Mouse (Mus musculus): ENCODE data around the gene Arhgef1. TPM values are rescaled to one million over a fixed set of nuclear protein-coding genes. Genes with fewer than 3 reads are reported as not detected.
A peak's percentile ranks its signal among the peaks of the same experiment; 100 is the strongest.

Gene Arhgef1
- polyA plus RNA-seq, 1 experiment from 2014 or later: 91.8 TPM

DNA sequence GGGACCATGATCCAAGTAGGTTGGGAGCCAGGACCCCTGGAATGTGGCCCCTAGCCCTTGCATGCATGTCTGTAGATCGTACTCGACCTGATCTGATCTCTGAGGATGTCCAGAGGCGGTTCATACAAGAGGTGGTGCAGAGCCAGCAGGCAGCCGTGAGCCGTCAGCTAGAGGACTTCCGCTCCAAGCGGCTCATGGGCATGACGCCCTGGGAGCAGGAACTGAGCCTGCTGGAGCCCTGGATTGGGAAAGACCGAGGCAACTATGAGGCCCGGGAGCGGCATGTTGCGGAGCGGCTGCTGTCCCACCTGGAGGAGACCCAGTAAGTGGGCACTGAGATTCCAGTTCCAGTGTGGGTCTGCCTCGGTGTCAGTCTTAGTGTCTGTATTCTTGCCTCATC is 9.8 kb downstream of the Arhgef1 start:
- H3K27ac ChIP-seq: no peak overlapping the region
- H3K27me3 ChIP-seq: no peaks in the 10 kb centered on the region
- peaks cover 57% of the 10 kb centered on the region for H3K36me3 ChIP-seq
- ATAC-seq (ENCODE audit: low FRiP score): no peak
- H3K9me3 ChIP-seq (replicated peaks): no peaks in the 10 kb centered on the region
- H3K4me3 ChIP-seq: no peak overlapping the region
- peaks cover 2% of the 10 kb centered on the region for H3K4me1 ChIP-seq
- WGBS: 97% methylated on average over 14 of the region's 14 CpGs
- no peak overlapping the region for H3K4me2 ChIP-seq (replicated peaks)
- H3K9ac ChIP-seq: no peak overlapping the region

DNA sequence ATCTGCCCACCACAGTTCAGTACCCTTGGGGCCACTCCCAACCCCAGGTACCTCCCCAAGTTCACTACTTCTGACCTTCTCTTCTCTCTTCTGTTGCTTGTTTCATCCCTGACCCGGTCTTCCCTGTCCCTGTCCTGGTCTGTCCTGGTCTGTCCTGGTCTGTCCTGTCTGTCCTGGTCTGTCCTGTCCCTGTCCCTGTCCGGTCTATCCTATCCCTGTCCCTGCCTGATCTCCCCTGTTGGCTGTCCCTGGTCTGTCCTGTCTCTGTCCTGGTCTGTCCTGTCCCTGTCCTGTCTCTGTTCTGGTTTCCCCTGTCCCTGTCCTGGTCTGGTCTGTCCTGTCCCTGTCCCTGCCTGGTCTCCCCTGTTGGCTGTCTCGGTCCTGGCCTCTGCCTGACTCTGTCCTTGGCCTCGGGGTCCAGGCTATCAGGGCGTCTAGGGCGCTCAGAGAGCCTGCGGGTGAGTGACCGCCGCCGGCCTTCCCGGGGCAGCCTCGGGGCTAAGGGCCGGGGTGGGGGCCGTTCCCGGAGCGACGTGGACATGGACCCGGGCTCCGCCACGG is 16.1 kb downstream of the Arhgef1 start:
- Histone ChIP-seq H3K4me3 (no peak overlapping the region), H3K36me3 (peaks cover 65% of the 10 kb centered on the region), H3K27ac (no peak overlapping the region), H3K4me1 (no peaks in the 10 kb centered on the region), H3K27me3 (no peaks in the 10 kb centered on the region), H3K4me2 (replicated peaks) (no peak overlapping the region), H3K9me3 (replicated peaks) (no peaks in the 10 kb centered on the region), H3K9ac (no peak overlapping the region)
- WGBS: 92% methylated on average over 20 of the region's 20 CpGs
- 0 out of 2 replicates have a peak, but pooled peaks have one; percentile 17 for ATAC-seq (ENCODE audit: low FRiP score)

DNA sequence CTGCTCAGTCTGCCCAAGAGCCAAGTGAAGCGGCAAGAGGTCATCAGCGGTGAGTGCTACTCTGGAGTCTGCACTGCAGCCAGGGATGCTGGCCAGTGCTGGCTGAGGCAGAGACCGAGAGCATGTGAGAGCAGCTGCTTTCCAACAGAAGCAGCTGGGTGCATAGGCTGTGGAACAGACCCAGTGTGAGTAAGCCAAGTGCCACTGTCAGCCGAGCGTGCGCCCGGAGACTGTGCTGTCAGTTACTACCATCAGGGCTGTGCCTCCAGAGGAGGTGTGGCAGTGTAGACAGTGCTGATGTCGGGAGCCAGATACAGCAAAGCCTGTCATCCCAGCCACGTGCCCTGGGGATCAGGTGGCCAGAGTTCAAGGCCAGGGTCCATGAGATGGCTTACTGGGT is 17.0 kb downstream of the Arhgef1 start:
- Histone ChIP-seq H3K27ac (no peak overlapping the region), H3K27me3 (no peaks in the 10 kb centered on the region), H3K36me3 (peaks cover 74% of the 10 kb centered on the region), H3K4me1 (no peaks in the 10 kb centered on the region), H3K9ac (no peak overlapping the region), H3K4me2 (replicated peaks) (no peak overlapping the region), H3K9me3 (replicated peaks) (no peaks in the 10 kb centered on the region), H3K4me3 (no peak overlapping the region)
- ATAC-seq (ENCODE audit: low FRiP score): no peak
- 85% methylated on average over 9 of the region's 9 CpGs for WGBS

DNA sequence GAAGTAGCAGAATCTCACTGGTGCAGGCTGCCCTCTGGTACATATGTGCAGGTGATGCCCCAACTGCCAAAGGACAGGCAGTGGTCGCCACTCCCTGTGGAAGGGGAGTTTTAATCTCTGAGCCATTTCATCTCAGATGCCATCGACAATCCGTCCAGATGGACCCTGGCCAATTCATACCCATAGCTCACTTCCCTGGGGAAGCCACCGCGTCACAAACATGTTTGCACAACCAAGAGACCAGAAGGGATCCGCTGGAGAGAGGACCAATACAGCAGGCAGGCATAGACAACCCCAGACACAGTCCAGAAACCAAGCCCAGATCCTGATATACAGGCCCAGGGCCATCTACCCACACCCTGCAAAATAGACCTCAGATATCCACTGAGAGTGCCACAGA is 27.8 kb downstream of the Arhgef1 start:
- Histone ChIP-seq H3K27ac (no peak overlapping the region), H3K4me2 (replicated peaks) (no peak overlapping the region; the same call in 1 of the 2 replicates), H3K36me3 (peaks cover 21% of the 10 kb centered on the region), H3K4me3 (no peak overlapping the region), H3K4me1 (peaks cover 44% of the 10 kb centered on the region), H3K9ac (no peak overlapping the region), H3K27me3 (peaks cover 78% of the 10 kb centered on the region), H3K9me3 (replicated peaks) (no peaks in the 10 kb centered on the region)
- WGBS: 54% methylated on average over 6 of the region's 6 CpGs
- no peak for ATAC-seq (ENCODE audit: low FRiP score)

DNA sequence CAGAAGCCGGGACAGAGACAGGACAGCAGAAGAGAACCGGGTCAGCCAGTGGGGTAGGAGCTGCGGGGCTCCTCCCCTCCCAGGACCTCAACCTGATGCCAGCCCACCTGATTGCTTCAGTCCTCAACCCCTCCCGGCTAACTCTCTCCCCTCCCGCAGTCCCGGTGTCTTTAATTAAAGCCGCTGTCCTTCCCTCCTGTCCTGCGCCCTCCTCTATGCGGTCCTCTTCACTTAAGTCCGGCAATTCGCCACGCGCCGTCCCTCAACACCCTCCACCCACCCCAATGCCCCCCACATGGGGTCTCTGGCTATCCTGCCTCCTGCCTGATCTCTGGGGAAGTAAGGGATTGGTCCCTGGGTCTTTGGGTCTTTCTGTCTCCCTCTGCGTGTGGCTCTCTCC is 28.9 kb downstream of the Arhgef1 start:
- 2% methylated on average over 15 of the region's 15 CpGs for WGBS
- H3K36me3 ChIP-seq: peaks cover 10% of the 10 kb centered on the region
- H3K27ac ChIP-seq: no peak overlapping the region
- H3K4me1 ChIP-seq: peaks cover 44% of the 10 kb centered on the region
- H3K27me3 ChIP-seq: peaks cover 90% of the 10 kb centered on the region
- H3K9me3 ChIP-seq (replicated peaks): no peaks in the 10 kb centered on the region
- H3K4me2 ChIP-seq (replicated peaks): peak overlapping the region; percentile 8; the same call in 1 of the 2 replicates
- H3K4me3 ChIP-seq: peak overlapping the region; percentile 13; the same call in 1 of the 2 replicates
- H3K9ac ChIP-seq: peak overlapping the region; percentile 3; the same call in 1 of the 2 replicates
- no peak for ATAC-seq (ENCODE audit: low FRiP score)

DNA sequence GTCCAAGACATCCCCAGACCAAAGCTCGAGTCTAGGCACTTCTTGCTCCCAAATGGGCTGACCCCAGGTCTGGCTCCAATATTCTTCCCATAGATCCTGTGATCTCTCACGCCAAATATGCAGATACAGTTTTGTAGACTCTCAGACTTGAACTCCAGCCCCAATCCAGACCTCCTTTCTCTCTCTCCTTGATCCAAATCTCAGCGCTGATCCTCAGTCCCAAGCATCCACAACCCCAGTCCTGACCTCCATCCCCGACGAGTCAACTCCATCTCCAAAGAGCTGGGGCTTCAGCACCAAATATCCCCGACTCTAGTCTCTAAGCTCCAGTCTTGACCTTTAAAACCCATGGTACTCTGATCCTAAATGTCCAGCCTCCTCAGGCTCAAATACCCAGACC is 40.9 kb downstream of the Arhgef1 start:
- Histone ChIP-seq H3K4me2 (replicated peaks) (peak overlapping the region; percentile 22; the same call in 1 of the 2 replicates), H3K4me3 (peak overlapping the region; percentile 35)

DNA sequence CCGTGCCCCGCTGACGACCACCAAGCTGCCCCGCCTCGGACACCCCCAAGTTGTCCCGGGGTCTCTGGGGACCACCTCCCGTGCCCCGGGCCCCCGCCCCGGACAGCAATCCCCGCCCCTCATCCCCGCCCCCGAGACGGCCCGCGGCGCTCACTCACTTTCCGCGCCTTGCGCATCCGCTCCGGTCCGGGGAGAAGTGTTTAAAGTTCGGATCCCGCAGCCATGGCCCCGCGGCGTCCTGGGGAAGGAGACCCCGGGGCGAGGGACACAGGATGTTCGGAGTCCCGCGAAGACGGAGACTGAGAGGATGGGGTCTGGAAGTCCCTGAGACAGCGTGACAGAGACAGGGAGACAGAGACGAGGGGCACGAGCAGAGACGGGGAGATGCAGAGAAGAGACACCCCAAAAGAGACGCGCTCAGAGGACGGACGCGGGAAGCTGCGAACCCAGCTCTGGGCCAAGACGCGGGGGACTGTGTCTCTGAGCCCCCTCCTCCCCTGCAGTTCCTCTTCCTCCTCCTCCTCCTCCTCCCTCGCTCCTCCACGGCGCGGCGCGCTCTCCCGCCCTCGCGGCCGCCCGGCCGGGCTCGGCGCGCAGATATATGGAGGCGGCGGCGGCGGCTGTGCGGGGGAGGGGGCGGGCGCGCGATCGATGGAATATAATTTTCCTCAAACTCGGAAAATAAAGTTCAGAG is 41.7 kb downstream of the Arhgef1 start, which contains the start of gene Gm4881:
Gene Gm4881 (minus strand): TSS at position 238 of the 694 bp plus-strand sequence.
- H3K4me1 ChIP-seq: peaks cover 24% of the 10 kb centered on the region
- peak within 1 kb of the TSS; percentile 35 for H3K27ac ChIP-seq
- ATAC-seq (ENCODE audit: low FRiP score): no peak
- H3K9me3 ChIP-seq (replicated peaks): no peaks in the 10 kb centered on the region
- H3K36me3 ChIP-seq: no peaks in the 10 kb centered on the region
- H3K4me2 ChIP-seq (replicated peaks): peak within 1 kb of the TSS; percentile 55
- under 1% methylated on average over 71 of the region's 72 CpGs for WGBS
- H3K27me3 ChIP-seq: peaks cover 100% of the 10 kb centered on the region
- peak within 1 kb of the TSS; percentile 50 for H3K9ac ChIP-seq
- H3K4me3 ChIP-seq: peak within 1 kb of the TSS; percentile 35

More for the DNA sequence above, 40.9 kb downstream of the Arhgef1 start:
- Histone ChIP-seq H3K4me1 (peaks cover 16% of the 10 kb centered on the region), H3K27ac (no peak overlapping the region), H3K9ac (no peak overlapping the region), H3K27me3 (peaks cover 100% of the 10 kb centered on the region), H3K9me3 (replicated peaks) (no peaks in the 10 kb centered on the region), H3K36me3 (no peaks in the 10 kb centered on the region)
- no peak for ATAC-seq (ENCODE audit: low FRiP score)
- 6% methylated on average over 6 of the region's 6 CpGs for WGBS

DNA sequence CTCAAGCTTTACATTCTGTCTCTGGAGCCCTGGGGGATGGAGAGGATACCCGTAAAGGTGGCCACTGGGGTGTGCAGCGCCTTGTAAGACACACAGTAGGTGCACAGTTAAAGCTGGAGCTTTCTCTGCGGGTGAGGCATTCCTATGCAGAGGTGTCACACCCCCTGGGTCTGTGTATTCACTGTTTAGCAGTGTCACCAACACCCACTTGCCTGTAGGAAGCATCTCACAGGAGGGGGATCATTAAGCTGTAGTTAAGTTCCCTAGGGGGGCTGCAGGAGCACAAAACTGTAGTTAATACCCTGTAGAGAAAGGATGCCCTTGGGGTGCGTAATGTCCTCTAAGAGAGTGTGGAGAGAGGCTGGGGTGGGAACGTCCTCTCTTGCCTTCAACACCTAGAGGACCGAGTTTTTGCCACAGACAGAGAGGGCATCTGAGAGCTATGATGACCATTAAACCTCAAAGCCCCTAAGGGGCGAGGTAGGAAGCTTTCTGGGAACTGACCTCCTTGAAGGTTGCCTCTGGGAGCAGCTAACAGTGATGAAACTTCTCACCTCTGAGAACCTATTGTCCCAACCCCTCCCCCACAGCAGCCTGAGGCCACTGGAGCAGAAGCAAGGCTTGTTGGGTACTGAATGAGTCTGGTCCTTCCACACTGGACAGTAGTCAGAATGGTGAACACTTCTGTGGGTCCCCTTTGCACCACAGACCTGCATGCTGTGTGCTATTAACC is 44.8 kb downstream of the Arhgef1 start:
- Histone ChIP-seq H3K4me1 (peaks cover 54% of the 10 kb centered on the region), H3K27ac (no peak overlapping the region), H3K4me2 (replicated peaks) (no peak overlapping the region), H3K9ac (no peak overlapping the region), H3K36me3 (no peaks in the 10 kb centered on the region), H3K4me3 (no peak overlapping the region), H3K9me3 (replicated peaks) (no peaks in the 10 kb centered on the region), H3K27me3 (peaks cover 99% of the 10 kb centered on the region)
- no peak for ATAC-seq (ENCODE audit: low FRiP score)
- 7% methylated on average over 7 of the region's 7 CpGs for WGBS

DNA sequence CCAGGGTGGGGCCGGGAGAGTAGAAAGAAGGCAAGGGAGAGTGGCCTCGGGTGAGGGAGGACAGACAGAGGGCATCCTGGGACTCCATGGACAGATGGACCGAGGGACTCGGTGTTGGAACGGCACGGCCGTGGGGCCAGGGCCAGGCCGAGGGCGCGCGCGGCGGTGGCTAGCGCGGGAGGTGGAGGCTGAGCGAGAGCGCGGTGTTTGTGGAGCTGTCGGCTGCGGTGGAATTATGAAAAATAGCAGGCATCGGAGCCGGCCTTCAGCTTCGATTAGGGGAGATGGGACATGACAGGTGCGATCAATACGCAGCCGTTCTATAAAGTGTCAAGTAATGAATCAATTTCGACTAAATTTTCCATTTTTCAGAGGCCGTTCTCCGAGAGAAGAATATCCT is 46.1 kb downstream of the Arhgef1 start:
- peak overlapping the region; percentile 14 for H3K4me3 ChIP-seq
- H3K9ac ChIP-seq: peak overlapping the region; percentile 49
- WGBS: 2% methylated on average over 29 of the region's 29 CpGs
- no peak overlapping the region for H3K27ac ChIP-seq
- H3K9me3 ChIP-seq (replicated peaks): no peaks in the 10 kb centered on the region
- ATAC-seq (ENCODE audit: low FRiP score): no peak
- H3K36me3 ChIP-seq: no peaks in the 10 kb centered on the region
- peak overlapping the region; percentile 44 for H3K4me2 ChIP-seq (replicated peaks)
- H3K4me1 ChIP-seq: peaks cover 62% of the 10 kb centered on the region
- H3K27me3 ChIP-seq: peaks cover 98% of the 10 kb centered on the region

DNA sequence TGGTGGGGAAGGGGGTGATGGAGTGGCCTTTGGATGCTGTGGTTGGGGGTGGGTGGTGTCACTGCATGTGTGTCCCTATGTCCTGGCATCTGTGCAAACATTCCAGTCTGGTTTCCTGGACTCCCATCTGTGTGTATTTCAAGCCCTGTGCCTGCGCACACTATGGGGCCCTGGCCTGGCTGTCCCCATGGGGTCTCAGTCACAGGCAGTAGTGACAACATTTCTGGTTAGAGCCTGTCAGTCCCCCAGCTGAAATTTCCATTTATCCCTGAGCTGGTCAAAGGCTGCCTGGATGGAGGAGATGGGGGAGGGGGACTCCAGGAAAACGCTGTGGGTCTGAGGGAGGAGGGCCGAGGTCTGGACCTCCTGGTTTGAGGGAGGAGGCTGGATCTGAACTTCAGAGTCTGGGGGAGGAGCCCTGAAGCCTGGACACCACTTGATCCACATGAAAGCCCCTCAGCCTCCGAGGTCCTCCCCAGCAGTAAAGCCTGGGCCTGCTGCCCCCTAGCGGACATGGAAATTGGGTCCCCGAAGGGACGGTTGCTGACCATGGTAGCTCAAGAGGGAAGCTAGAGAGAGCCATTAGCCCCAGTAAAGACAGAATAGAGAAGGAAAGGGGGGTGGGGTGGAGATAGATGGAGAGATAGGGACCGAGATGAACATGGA is 47.4 kb downstream of the Arhgef1 start:
- WGBS: 1% methylated on average over 8 of the region's 8 CpGs
- peaks cover 64% of the 10 kb centered on the region for H3K4me1 ChIP-seq
- peak overlapping the region; percentile 40; the same call in 1 of the 2 replicates for H3K27ac ChIP-seq

DNA sequence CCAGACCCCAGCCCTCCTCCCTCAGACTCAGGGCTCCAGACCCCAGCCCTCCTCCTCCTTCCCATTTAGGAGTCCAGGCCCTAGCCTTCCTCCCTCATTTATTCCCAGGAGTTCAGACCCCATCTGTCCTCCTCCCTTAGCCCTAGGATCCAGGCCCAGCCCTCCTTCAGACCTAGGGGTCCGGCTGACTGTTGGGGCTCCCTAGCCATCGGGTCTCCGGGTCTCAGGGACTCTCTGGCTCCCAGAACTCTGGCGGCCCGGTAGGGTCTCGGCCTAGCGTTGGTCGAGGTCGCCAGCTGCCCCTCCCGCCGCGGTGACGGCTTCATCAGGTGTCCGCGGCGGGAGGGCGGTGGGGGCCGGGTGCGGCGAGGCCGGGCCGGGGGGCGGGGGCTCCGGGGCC is 51.3 kb downstream of the Arhgef1 start:
- no peaks in the 10 kb centered on the region for H3K36me3 ChIP-seq
- WGBS: 4% methylated on average over 23 of the region's 24 CpGs
- no peak overlapping the region for H3K27ac ChIP-seq
- H3K27me3 ChIP-seq: peaks cover 84% of the 10 kb centered on the region
- ATAC-seq (ENCODE audit: low FRiP score): no peak
- peak overlapping the region; percentile 63 for H3K4me2 ChIP-seq (replicated peaks)
- H3K9ac ChIP-seq: peak overlapping the region; percentile 53
- peak overlapping the region; percentile 36 for H3K4me3 ChIP-seq
- H3K4me1 ChIP-seq: peaks cover 61% of the 10 kb centered on the region
- H3K9me3 ChIP-seq (replicated peaks): no peaks in the 10 kb centered on the region

More for the DNA sequence above, 47.4 kb downstream of the Arhgef1 start:
- H3K27me3 ChIP-seq: peaks cover 98% of the 10 kb centered on the region
- no peak overlapping the region for H3K4me3 ChIP-seq
- H3K9ac ChIP-seq: no peak overlapping the region
- no peaks in the 10 kb centered on the region for H3K9me3 ChIP-seq (replicated peaks)
- H3K36me3 ChIP-seq: no peaks in the 10 kb centered on the region
- peak; percentile 68 for ATAC-seq (ENCODE audit: low FRiP score)
- H3K4me2 ChIP-seq (replicated peaks): no peak overlapping the region

DNA sequence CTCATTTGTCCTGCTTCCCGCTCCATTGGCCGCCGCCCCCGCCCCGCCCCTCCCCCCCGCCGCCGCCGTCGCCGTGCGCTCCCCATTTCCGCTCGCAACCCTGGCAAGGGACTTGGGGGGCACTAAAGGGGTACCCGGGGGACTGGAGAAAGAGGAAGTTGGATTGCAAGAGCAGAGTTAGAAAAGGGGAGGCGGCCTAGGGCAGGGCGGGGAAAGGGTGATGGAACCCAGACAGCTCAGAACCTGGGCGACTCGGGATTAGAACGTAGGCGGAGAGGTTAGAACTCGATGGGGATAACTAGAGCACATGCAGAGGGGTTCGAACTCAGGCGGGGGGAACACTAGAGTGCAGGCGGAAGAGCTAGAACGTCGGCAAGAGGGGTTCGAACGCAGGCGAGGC is 51.7 kb downstream of the Arhgef1 start:
- Histone ChIP-seq H3K4me1 (peaks cover 56% of the 10 kb centered on the region), H3K4me3 (peak overlapping the region; percentile 36), H3K4me2 (replicated peaks) (peak overlapping the region; percentile 63), H3K9ac (peak overlapping the region; percentile 53), H3K27ac (no peak overlapping the region), H3K9me3 (replicated peaks) (no peaks in the 10 kb centered on the region), H3K36me3 (no peaks in the 10 kb centered on the region), H3K27me3 (peaks cover 79% of the 10 kb centered on the region)
- no peak for ATAC-seq (ENCODE audit: low FRiP score)
- WGBS: 2% methylated on average over 30 of the region's 30 CpGs

Data from hindbrain, embryonic 12.5 days (tissue).